Comparison of ENCODE assay signal across 10 mouse cellular contexts in genomic region chr2:9593931-9594330, GRCm38 (mm10).
DNase-seq lines count a peak whose midpoint lies in the region; ATAC-seq and TF ChIP-seq lines count a peak whose summit lies in the region.
"Had no signal": no experiment of that assay in that cellular context is flagged by ENCODE, and none has a peak within 500 bp of the region (broad histone marks: within the 10 kb centered on the region; RNA-seq: fewer than 3 reads in every experiment).

No protein-coding gene starts in this region.

- WGBS in limb, embryonic 15.5 days: 32% methylated on average over 10 of the region's 10 CpGs
- WGBS in limb, embryonic 10.5 days: 37% methylated on average over 10 of the region's 10 CpGs
- WGBS in spleen, adult 2 months: 3% methylated on average over 10 of the region's 10 CpGs

- H3K9me3 ChIP-seq in limb, embryonic 15.5 days: no peaks in the 10 kb centered on the region
- no peaks in the 10 kb centered on the region for H3K9me3 ChIP-seq in limb, embryonic 10.5 days (replicated peaks)
- H3K9me3 ChIP-seq: hindbrain, embryonic 15.5 days; liver, embryonic 15.5 days had no signal

- H3K27me3 ChIP-seq in limb, embryonic 15.5 days: no peaks in the 10 kb centered on the region
- H3K27me3 ChIP-seq in limb, embryonic 10.5 days (ENCODE audit: low read depth, poor library complexity, severe bottlenecking): no peaks in the 10 kb centered on the region
- H3K27me3 ChIP-seq in spleen, adult 2 months (ENCODE audit: control insufficient read depth, insufficient read depth, low read length): no peaks in the 10 kb centered on the region
- H3K27me3 ChIP-seq: hindbrain, embryonic 15.5 days; liver, embryonic 15.5 days had no signal

- no peak for TF ChIP-seq POLR2A in spleen, adult 2 months (IDR thresholded peaks at IDR 0.05; ENCODE audit: low read depth, low read length)

- no peak for TF ChIP-seq CTCF in spleen, adult 2 months (IDR thresholded peaks at IDR 0.05; ENCODE audit: extremely low read depth, insufficient read depth, insufficient read length, insufficient replicate concordance)

- H3K4me2 ChIP-seq in limb, embryonic 15.5 days: no peak overlapping the region
- H3K4me2 ChIP-seq: hindbrain, embryonic 15.5 days; liver, embryonic 15.5 days had no signal

- H3K4me3 ChIP-seq in limb, embryonic 15.5 days: no peak overlapping the region
- H3K4me3 ChIP-seq in limb, embryonic 10.5 days: no peak overlapping the region
- no peak overlapping the region for H3K4me3 ChIP-seq in spleen, adult 2 months (ENCODE audit: extremely low read depth, insufficient read depth, insufficient read length)
- H3K4me3 ChIP-seq: hindbrain, embryonic 15.5 days; liver, embryonic 15.5 days had no signal

- no peaks in the 10 kb centered on the region for H3K36me3 ChIP-seq in limb, embryonic 15.5 days
- no peaks in the 10 kb centered on the region for H3K36me3 ChIP-seq in limb, embryonic 10.5 days
- no peaks in the 10 kb centered on the region for H3K36me3 ChIP-seq in spleen, adult 2 months (ENCODE audit: control insufficient read depth, insufficient read depth, low read length)
- H3K36me3 ChIP-seq: hindbrain, embryonic 15.5 days; liver, embryonic 15.5 days had no signal

- peak; percentile 44; the same call in 1 of the 2 replicates for ATAC-seq in limb, embryonic 15.5 days (ENCODE audit: insufficient number of reproducible peaks, low FRiP score, low TSS enrichment, low read depth)

- intact Hi-C loops in heart, postnatal 14 days (cut with DNase I): no loop called here

- no peak overlapping the region for H3K27ac ChIP-seq in limb, embryonic 15.5 days
- H3K27ac ChIP-seq in limb, embryonic 10.5 days: no peak overlapping the region
- no peak overlapping the region for H3K27ac ChIP-seq in spleen, adult 2 months (ENCODE audit: insufficient read depth, low read length)
- H3K27ac ChIP-seq: hindbrain, embryonic 15.5 days; liver, embryonic 15.5 days had no signal

- peaks cover 2% of the 10 kb centered on the region; the same call in 1 of the 2 replicates for H3K4me1 ChIP-seq in limb, embryonic 15.5 days
- peaks cover 4% of the 10 kb centered on the region for H3K4me1 ChIP-seq in limb, embryonic 10.5 days
- peaks cover 6% of the 10 kb centered on the region; the same call in 1 of the 2 replicates for H3K4me1 ChIP-seq in spleen, adult 2 months (ENCODE audit: control insufficient read depth, insufficient read depth, insufficient read length)
- H3K4me1 ChIP-seq: liver, embryonic 15.5 days had no signal

- peak; percentile 12 for DNase-seq in adrenal gland, postnatal 14 days
- no peak for DNase-seq in adrenal gland, adult (ENCODE audit: inconsistent age in 2 of 2, low spot score in 1 of 2)
- DNase-seq in limb, embryonic 10.5 days (ENCODE audit: low spot score): no peak
- DNase-seq in heart, postnatal 14 days: peak; percentile 8 to 9
- DNase-seq in spleen, adult 2 months (ENCODE audit: low read depth in 1 of 2, low spot score in 2 of 2): peak; percentile 45 to 53
- DNase-seq in adrenal gland, postnatal 25 days: no peak
- no peak for DNase-seq in adrenal gland, adult 8-10 months

- H3K9ac ChIP-seq in limb, embryonic 15.5 days: no peak overlapping the region
- H3K9ac ChIP-seq: hindbrain, embryonic 15.5 days; liver, embryonic 15.5 days had no signal

Comparison
In these comparisons a context has a peak if more than half of its experiments do, and no peak if none do; other contexts are left out.
1. DNase-seq: peak in adrenal gland, postnatal 14 days (single experiment), heart, postnatal 14 days (2 of 2) and spleen, adult 2 months (2 of 2); none in adrenal gland, adult (0 of 2), limb, embryonic 10.5 days (single experiment), adrenal gland, postnatal 25 days (single experiment) and adrenal gland, adult 8-10 months (single experiment).